Comparison of ENCODE assay signal across 8 mouse cellular contexts in the genomic region with DNA sequence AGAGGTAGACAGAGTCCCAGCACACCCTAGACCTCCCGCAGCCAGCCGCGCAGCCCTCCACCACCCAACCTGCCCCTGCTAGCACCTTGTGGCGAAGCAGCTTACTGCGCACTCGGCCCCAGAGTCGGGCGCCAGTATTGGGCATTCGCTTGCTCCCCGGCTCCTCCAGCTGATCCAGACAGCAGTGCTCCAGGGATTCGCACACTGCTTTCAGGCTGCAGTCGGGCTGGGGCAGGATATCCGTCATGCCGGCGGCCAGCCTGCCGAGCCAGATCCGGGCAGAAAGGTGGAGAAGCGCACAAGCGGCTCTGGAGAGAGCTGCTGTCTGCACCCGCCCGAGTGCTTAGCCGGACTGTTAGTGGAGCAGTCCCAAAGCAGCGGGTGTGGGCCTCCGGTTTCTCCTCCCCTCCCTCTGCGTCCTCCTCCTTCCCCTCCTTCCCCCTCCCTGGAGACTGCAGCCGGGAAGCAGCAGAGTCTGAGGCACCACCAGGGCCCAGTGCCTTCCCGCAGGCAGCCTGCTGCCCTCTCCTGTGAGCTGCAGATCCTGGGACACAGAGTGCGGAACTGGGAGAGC. TPM values are rescaled to one million over a fixed set of nuclear protein-coding genes. Genes with fewer than 3 reads are reported as not detected.
DNase-seq lines count a peak whose midpoint lies in the region; ATAC-seq and TF ChIP-seq lines count a peak whose summit lies in the region.

No protein-coding gene starts in this region.

- peak overlapping the region; percentile 23 for H3K4me3 ChIP-seq in forebrain, embryonic 11.5 days (ENCODE audit: low read depth, low read length)
- peak overlapping the region; percentile 50 for H3K4me3 ChIP-seq in heart, postnatal 0 days (ENCODE audit: low read depth, low read length)
- H3K4me3 ChIP-seq in stomach, embryonic 16.5 days (replicated peaks; ENCODE audit: low read length) = peak overlapping the region; percentile 53

- TF ChIP-seq EP300 in heart, postnatal 0 days (IDR thresholded peaks at IDR 0.05; ENCODE audit: low read depth) = 0 out of 2 replicates have a peak, but pooled peaks have one; percentile 39

- peak overlapping the region; percentile 43 for H3K4me2 ChIP-seq in forebrain, embryonic 11.5 days (ENCODE audit: low read depth, low read length, severe bottlenecking)
- H3K4me2 ChIP-seq in heart, postnatal 0 days (ENCODE audit: low read depth, low read length) = peak overlapping the region; percentile 70
- H3K4me2 ChIP-seq in stomach, embryonic 16.5 days (ENCODE audit: low read depth, low read length) = peak overlapping the region; percentile 61

- H3K9ac ChIP-seq in forebrain, embryonic 11.5 days (ENCODE audit: low read length) = peak overlapping the region; percentile 32
- peak overlapping the region; percentile 50 for H3K9ac ChIP-seq in heart, postnatal 0 days (replicated peaks; ENCODE audit: low read depth, low read length)
- H3K9ac ChIP-seq in stomach, embryonic 16.5 days (ENCODE audit: low read length) = peak overlapping the region; percentile 75

- H3K36me3 ChIP-seq in forebrain, embryonic 11.5 days (ENCODE audit: control insufficient read depth, insufficient read depth, low read length) = no peaks in the 10 kb centered on the region
- 0 out of 2 replicates have a peak, but pooled peaks cover 3% of the 10 kb centered on the region for H3K36me3 ChIP-seq in heart, postnatal 0 days (replicated peaks; ENCODE audit: control insufficient read depth, insufficient read depth, low read length)
- H3K36me3 ChIP-seq in stomach, embryonic 16.5 days (ENCODE audit: control insufficient read depth, insufficient read depth, low read length) = no peaks in the 10 kb centered on the region

- H3K9me3 ChIP-seq in forebrain, embryonic 11.5 days (ENCODE audit: control insufficient read depth, low read length) = no peaks in the 10 kb centered on the region
- H3K9me3 ChIP-seq in heart, postnatal 0 days (replicated peaks; ENCODE audit: control insufficient read depth, low read length) = no peaks in the 10 kb centered on the region
- no peaks in the 10 kb centered on the region for H3K9me3 ChIP-seq in stomach, embryonic 16.5 days (replicated peaks; ENCODE audit: control insufficient read depth, low read length)

- no peaks in the 10 kb centered on the region; the same call in 1 of the 2 replicates for H3K27me3 ChIP-seq in forebrain, embryonic 11.5 days (ENCODE audit: control insufficient read depth, insufficient read depth, low read length)
- H3K27me3 ChIP-seq in heart, postnatal 0 days (ENCODE audit: control insufficient read depth, insufficient read depth, low read length) = no peaks in the 10 kb centered on the region
- H3K27me3 ChIP-seq in stomach, embryonic 16.5 days (ENCODE audit: control insufficient read depth, insufficient read depth, low read length) = no peaks in the 10 kb centered on the region

- DNase-seq in left cerebral cortex, postnatal 4 days = peak; percentile 63
- no peak for DNase-seq in left cerebral cortex, adult 11 months (ENCODE audit: low spot score)
- DNase-seq in forebrain, embryonic 11.5 days (ENCODE audit: low spot score) = peak; percentile 70
- DNase-seq in heart, postnatal 0 days (ENCODE audit: low spot score) = peak; percentile 82
- peak; percentile 77 for DNase-seq in kidney, postnatal 14 days
- DNase-seq in lung, postnatal 36 days = peak; percentile 71
- DNase-seq in adipocyte (ENCODE audit: low spot score) = no peak

- intact Hi-C loops in left cerebral cortex, postnatal 4 days (cut with DNase I) = no loop called here

- peak; percentile 27 for TF ChIP-seq CTCF in heart, postnatal 0 days (IDR thresholded peaks at IDR 0.05; ENCODE audit: low read depth)

- WGBS in forebrain, embryonic 11.5 days = 6% methylated on average over 26 of the region's 28 CpGs
- 7% methylated on average over 27 of the region's 28 CpGs for WGBS in heart, postnatal 0 days
- 11% methylated on average over 27 of the region's 28 CpGs for WGBS in stomach, embryonic 16.5 days

- 0 out of 2 replicates have a peak, but pooled peaks cover 9% of the 10 kb centered on the region for H3K4me1 ChIP-seq in forebrain, embryonic 11.5 days (replicated peaks; ENCODE audit: control insufficient read depth, insufficient read depth, low read length)
- peaks cover 33% of the 10 kb centered on the region for H3K4me1 ChIP-seq in heart, postnatal 0 days (ENCODE audit: control insufficient read depth, insufficient read depth)
- H3K4me1 ChIP-seq in stomach, embryonic 16.5 days (ENCODE audit: control insufficient read depth, insufficient read depth, low read length) = peaks cover 36% of the 10 kb centered on the region

- ATAC-seq in forebrain, embryonic 11.5 days (replicated peaks; ENCODE audit: low FRiP score) = peak; percentile 39; the same call in 1 of the 2 replicates
- ATAC-seq in heart, postnatal 0 days (ENCODE audit: insufficient read depth, low read depth) = peak; percentile 85
- ATAC-seq in stomach, embryonic 16.5 days (ENCODE audit: insufficient read depth, low FRiP score) = peak; percentile 91

- H3K27ac ChIP-seq in forebrain, embryonic 11.5 days (ENCODE audit: low read depth, low read length) = peak overlapping the region; percentile 21
- H3K27ac ChIP-seq in heart, postnatal 0 days (ENCODE audit: low read depth) = peak overlapping the region; percentile 73
- H3K27ac ChIP-seq in stomach, embryonic 16.5 days (ENCODE audit: low read length) = peak overlapping the region; percentile 89

RNA-seq across cellular contexts. Expression of gene Timm22, which starts 30.2 kb away (rescaled TPM):
- 10 to 100 TPM; 34.1 to 38.0 TPM for total RNA-seq in left cerebral cortex, postnatal 4 days (2021)
- polyA plus RNA-seq in forebrain, embryonic 11.5 days (2014; fragmentation: Nextera tagmentation; extraction: Ambion mirVana) = 109 and 113 TPM in 2 replicates
- total RNA-seq in heart, postnatal 0 days (2014; rRNA removed; ENCODE audit: low replicate concordance) = 20.1 and 42.8 TPM in 2 replicates
- polyA plus RNA-seq in heart, postnatal 0 days (2015; fragmentation: Nextera tagmentation; extraction: Ambion mirVana) = 90.5 and 99.9 TPM in 2 replicates
- polyA plus RNA-seq in stomach, embryonic 16.5 days (2015; fragmentation: Nextera tagmentation; extraction: Ambion mirVana) = 76.1 and 94.9 TPM in 2 replicates

RNA-seq across cellular contexts. Expression of gene Nxn, which starts 38.0 kb away (rescaled TPM):
- total RNA-seq in left cerebral cortex, postnatal 4 days (2021) = 10 to 100 TPM; 12.4 to 15.7 TPM
- polyA plus RNA-seq in forebrain, embryonic 11.5 days (2014; fragmentation: Nextera tagmentation; extraction: Ambion mirVana) = 52.3 and 65.1 TPM in 2 replicates
- 35.6 and 50.7 TPM in 2 replicates for total RNA-seq in heart, postnatal 0 days (2014; rRNA removed; ENCODE audit: low replicate concordance)
- polyA plus RNA-seq in heart, postnatal 0 days (2015; fragmentation: Nextera tagmentation; extraction: Ambion mirVana) = 10.6 TPM in 2 replicates
- polyA plus RNA-seq in stomach, embryonic 16.5 days (2015; fragmentation: Nextera tagmentation; extraction: Ambion mirVana) = 26.6 and 28.7 TPM in 2 replicates

Comparison
In these comparisons a context has a peak if more than half of its experiments do, and no peak if none do; other contexts are left out.
1. DNase-seq: peak in left cerebral cortex, postnatal 4 days (single experiment), forebrain, embryonic 11.5 days (single experiment), heart, postnatal 0 days (single experiment), kidney, postnatal 14 days (single experiment) and lung, postnatal 36 days (single experiment); none in left cerebral cortex, adult 11 months (single experiment) and adipocyte (single experiment).
2. ATAC-seq: peak in every context shown above with its lines; median percentile 91 in stomach, embryonic 16.5 days; 85 in heart, postnatal 0 days; 39 in forebrain, embryonic 11.5 days.
3. H3K27ac ChIP-seq: peak in every context shown above with its lines; median percentile 89 in stomach, embryonic 16.5 days; 73 in heart, postnatal 0 days; 21 in forebrain, embryonic 11.5 days.
4. Peak in every context shown above with its lines, with median percentiles within 50 percentile points of each other: H3K4me2 ChIP-seq, H3K4me3 ChIP-seq and H3K9ac ChIP-seq.